Mouse (Mus musculus) megakaryocyte, embryonic 14.5 days (primary cell): ENCODE measurements around the gene Eif4e2. TPM values are rescaled to one million over a fixed set of nuclear protein-coding genes. Genes with fewer than 3 reads are reported as not detected.

Source experiments
- H3K27me3 ChIP-seq: replicated peaks from 2 replicates; pipeline ENCODE3; 2012; ENCODE audit warnings: inconsistent platforms
- H3K36me3 ChIP-seq: replicated peaks from 2 replicates; pipeline ENCODE3; 2012; ENCODE audit warnings: low read length, inconsistent platforms, mixed read lengths
- H3K4me1 ChIP-seq: 2 replicates; pipeline ENCODE4 v1.6.1; 2012; ENCODE audit warnings: inconsistent platforms
- H3K4me3 ChIP-seq: replicated peaks from 2 replicates; pipeline ENCODE3; 2012; ENCODE audit warnings: moderate library complexity, mild to moderate bottlenecking, inconsistent platforms
- H3K9me3 ChIP-seq: 2 replicates; pipeline ENCODE4 v1.6.1; 2012; ENCODE audit warnings: inconsistent platforms
- FLI1 ChIP-seq: IDR thresholded peaks from 2 replicates; pipeline ENCODE4 v1.6.1; 2012; ENCODE audit warnings: low read length, inconsistent platforms, mixed read lengths
- GATA1 ChIP-seq: IDR thresholded peaks from 3 replicates; pipeline ENCODE4 v1.6.1; 2012; ENCODE audit warnings: mixed read lengths, low read length, inconsistent platforms, borderline replicate concordance
- polyA plus RNA-seq: library from polyadenylated mRNA; stranded (reverse); fragments of >175 nt; gene quantifications from 2 replicates; pipeline ENCODE4 v1.2.3, GENCODE M21; 2012; ENCODE audit warnings: low replicate concordance; ENCODE audit not compliant: insufficient read depth

The Eif4e2 gene
- polyA plus RNA-seq, 1 experiment: 24.1 TPM

DNA sequence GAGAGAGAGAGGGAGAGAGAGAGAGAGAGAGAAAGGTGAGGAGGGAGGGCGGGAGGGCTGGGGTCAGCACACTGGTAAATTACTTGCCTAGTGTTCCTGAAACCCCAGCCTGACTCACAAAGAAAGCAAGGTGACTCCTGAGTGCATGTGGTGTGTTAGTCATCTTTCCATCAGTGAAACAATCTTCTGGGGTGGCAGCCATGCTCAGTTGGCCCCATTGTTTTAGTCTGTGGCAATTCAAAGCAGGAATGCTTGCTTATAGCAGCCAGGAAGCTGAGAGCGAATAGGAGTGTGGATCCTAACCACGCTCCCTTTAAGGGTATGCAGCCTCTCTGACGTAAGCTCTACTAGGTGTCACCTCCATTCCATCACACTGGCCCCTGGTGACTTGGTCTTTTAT, 41.5 kb downstream of the Eif4e2 start:
- TF ChIP-seq FLI1 (no peak), GATA1 (no peak)
- Histone ChIP-seq H3K36me3 (no peaks in the 10 kb centered on the region), H3K4me3 (no peak overlapping the region), H3K27me3 (peaks cover 60% of the 10 kb centered on the region), H3K4me1 (peaks cover 18% of the 10 kb centered on the region), H3K9me3 (peaks cover 7% of the 10 kb centered on the region)

DNA sequence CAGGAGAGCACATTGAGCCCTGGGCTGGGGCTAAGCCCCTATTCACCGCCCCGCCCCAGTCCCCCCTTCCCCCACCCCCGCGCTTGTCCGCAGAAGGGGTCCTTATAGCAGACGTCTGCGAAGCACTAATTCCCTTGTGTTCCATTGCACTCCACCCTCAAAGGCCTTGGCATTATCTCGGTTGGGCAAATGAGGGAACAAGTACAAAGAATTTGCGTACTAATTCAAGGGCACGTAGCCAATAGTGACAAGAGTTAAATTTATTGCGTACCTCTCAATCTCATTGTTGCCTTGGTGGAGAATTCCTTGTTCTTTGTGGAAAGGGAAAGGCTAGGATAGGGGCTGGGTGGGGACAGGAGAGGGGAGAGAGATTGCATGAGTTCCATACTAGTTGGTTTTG, 44.0 kb downstream of the Eif4e2 start:
- H3K27me3 ChIP-seq: peaks cover 71% of the 10 kb centered on the region

DNA sequence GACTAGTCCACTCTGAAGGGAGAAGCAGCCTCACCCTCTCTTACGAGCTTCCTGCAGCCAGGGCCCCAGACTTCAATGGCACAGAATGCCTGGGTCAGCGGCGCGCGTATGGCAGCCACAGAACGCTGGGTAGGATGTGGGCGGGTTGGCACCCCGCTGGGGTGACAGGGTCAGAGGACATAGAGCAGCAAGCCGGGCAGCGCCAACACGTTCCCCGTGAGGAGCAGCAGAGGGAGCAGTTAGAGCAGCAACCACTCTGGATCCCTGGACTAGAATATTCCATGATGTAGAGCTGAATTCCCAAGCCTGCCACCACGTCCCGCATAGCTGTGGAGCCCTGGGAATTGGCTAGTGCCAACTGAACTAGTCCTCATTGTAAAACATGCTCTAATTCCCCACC, 44.8 kb downstream of the Eif4e2 start:
- Histone ChIP-seq H3K36me3 (no peaks in the 10 kb centered on the region), H3K9me3 (peaks cover 18% of the 10 kb centered on the region), H3K4me1 (peaks cover 14% of the 10 kb centered on the region), H3K27me3 (peaks cover 73% of the 10 kb centered on the region), H3K4me3 (no peak overlapping the region)
- TF ChIP-seq GATA1 (no peak), FLI1 (no peak)

More for the DNA sequence above, 44.0 kb downstream of the Eif4e2 start:
- H3K36me3 ChIP-seq: no peaks in the 10 kb centered on the region
- H3K9me3 ChIP-seq: peaks cover 18% of the 10 kb centered on the region
- TF ChIP-seq GATA1 (no peak), FLI1 (no peak)
- H3K4me1 ChIP-seq: peaks cover 10% of the 10 kb centered on the region; the same call in 1 of the 2 replicates
- H3K4me3 ChIP-seq: no peak overlapping the region

DNA sequence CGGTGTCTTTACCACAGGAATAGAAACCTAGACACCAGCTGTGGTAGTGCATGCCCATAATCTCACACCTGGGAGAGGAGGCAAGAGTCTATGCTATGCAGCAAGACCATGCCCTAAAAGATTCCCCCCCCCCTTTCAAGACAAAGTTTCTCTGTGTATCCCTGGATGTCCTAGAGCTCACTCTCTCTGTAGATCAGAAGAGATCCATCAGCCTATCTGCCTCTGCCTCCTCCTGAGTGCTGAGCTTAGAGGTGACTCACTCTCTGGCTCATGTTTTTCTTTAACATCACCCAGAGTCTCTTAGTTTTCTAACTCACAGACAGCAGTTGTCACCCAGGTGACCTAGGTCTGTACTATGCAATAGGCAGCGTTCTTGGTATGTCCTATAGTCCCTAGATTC, 45.6 kb downstream of the Eif4e2 start:
- peaks cover 73% of the 10 kb centered on the region for H3K27me3 ChIP-seq
- H3K36me3 ChIP-seq: no peaks in the 10 kb centered on the region
- TF ChIP-seq GATA1 (no peak), FLI1 (no peak)
- peaks cover 22% of the 10 kb centered on the region for H3K4me1 ChIP-seq
- H3K4me3 ChIP-seq: no peak overlapping the region
- peaks cover 18% of the 10 kb centered on the region for H3K9me3 ChIP-seq

DNA sequence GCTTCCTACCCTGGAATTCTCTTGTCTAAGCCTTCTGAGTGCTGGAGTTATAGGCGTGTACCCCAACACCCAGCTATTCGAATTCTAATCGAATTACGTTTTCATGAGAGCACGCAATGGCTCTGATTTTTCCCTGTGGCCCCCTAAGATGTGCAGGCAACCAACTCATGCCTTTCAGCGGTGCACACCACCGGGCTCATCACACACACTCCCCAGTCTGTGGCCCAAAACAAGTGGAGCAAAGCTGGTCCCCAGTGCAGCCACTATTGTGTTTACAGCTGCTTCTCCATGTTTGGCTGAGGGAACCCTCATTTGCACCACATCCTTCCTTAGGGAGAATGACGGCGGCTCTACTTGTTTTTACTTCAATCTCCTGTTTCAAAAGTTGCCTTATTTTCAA, 49.5 kb downstream of the Eif4e2 start:
- no peak for TF ChIP-seq FLI1
- no peak for TF ChIP-seq GATA1
- peaks cover 86% of the 10 kb centered on the region for H3K27me3 ChIP-seq
- peak overlapping the region; percentile 59 for H3K4me3 ChIP-seq
- H3K36me3 ChIP-seq: no peaks in the 10 kb centered on the region
- H3K9me3 ChIP-seq: peaks cover 18% of the 10 kb centered on the region
- H3K4me1 ChIP-seq: peaks cover 41% of the 10 kb centered on the region

DNA sequence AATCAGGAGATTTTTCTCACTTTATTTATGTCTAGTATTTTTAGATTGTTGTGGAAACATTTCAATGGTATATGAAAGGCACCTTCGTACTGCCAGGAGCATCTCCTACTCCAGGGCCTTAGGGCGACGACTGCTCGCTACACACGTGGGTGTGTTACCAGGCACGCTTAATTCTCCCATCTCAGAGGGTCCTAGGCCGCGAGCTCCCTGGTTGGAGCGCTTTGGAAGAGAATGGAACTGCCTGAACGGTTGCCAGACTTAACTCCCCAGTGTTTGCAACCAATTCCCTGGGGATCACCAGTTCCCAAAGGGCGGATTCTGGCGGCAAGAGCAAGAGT, 50.1 kb downstream of the Eif4e2 start:
- no peak for TF ChIP-seq FLI1
- peak overlapping the region; percentile 89 for H3K4me3 ChIP-seq
- H3K36me3 ChIP-seq: no peaks in the 10 kb centered on the region
- peaks cover 38% of the 10 kb centered on the region for H3K4me1 ChIP-seq
- peaks cover 86% of the 10 kb centered on the region for H3K27me3 ChIP-seq
- H3K9me3 ChIP-seq: peaks cover 16% of the 10 kb centered on the region

DNA sequence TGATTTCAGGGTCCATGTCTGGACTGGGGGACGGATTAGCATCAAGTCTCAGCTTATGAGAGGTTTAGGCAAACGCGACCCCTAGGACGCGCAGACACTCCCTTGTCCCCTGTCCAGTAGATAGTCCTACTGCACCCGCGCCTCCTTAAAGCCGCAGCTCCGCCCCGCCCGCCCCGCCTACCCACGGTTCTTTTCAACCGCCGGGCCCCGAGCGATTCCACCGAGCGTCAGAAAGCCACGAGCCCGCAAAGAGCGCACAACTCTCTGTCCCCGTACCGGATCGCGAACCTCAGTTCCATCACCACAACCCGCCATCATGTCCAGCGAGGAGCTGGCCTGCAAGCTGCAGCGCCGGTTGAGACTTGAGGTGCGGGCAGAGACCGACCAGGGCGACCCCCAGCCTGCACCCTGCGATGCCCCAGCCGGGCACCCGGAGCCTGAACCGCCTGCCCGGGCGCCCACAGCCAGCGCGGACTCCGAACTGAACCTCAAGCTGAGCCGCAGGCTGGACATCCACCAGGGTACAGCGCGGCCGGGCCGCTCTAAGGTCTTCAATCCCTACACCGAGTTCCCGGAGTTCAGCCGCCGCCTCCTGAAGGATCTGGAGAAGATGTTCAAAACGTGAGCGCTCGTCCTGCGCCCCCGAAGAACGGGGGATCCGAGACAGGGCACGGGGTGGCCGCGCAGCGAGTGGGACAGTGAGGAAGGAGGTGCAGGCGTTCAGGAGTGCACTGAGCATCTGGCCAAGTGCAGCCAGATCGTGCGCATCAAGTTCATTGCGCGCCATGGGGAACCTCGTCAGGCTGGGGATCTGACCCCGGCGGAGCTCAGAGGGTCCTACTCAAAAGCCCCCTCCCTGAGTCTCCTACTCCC, 50.7 kb downstream of the Eif4e2 start, which contains the start of gene Efhd1:
Efhd1 (plus strand) TSS at position 230 of the 873 bp plus-strand sequence.
- peaks cover 85% of the 10 kb centered on the region for H3K27me3 ChIP-seq
- H3K9me3 ChIP-seq: peaks cover 11% of the 10 kb centered on the region
- H3K4me3 ChIP-seq: peak within 1 kb of the TSS; percentile 89
- H3K36me3 ChIP-seq: no peaks in the 10 kb centered on the region
- H3K4me1 ChIP-seq: peaks cover 38% of the 10 kb centered on the region
- TF ChIP-seq FLI1 (no peak), GATA1 (no peak)

DNA sequence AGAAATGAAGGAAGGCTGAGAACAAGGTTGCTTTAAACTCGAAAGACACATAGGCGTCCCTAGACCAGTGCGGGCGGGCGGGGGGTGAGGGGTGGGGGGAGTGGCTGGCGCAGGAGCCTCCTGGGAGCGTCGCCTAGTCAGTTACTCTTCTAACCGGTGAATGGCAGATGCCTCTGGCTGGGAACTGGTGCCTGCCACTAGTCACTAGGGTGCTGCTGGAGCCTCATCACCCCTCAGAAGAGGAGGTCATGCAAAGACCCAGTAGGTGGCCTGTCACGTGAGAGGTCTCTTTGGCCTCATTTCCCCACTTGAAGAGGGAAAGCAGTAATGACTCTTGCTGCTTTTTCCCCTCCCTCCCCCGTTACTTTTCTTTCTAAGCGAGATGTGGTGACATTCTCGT, 51.5 kb downstream of the Eif4e2 start:
- H3K4me3 ChIP-seq: peak overlapping the region; percentile 87
- H3K36me3 ChIP-seq: no peaks in the 10 kb centered on the region
- H3K9me3 ChIP-seq: peaks cover 11% of the 10 kb centered on the region
- H3K27me3 ChIP-seq: peaks cover 88% of the 10 kb centered on the region
- TF ChIP-seq FLI1 (no peak), GATA1 (no peak)
- H3K4me1 ChIP-seq: peaks cover 38% of the 10 kb centered on the region

DNA sequence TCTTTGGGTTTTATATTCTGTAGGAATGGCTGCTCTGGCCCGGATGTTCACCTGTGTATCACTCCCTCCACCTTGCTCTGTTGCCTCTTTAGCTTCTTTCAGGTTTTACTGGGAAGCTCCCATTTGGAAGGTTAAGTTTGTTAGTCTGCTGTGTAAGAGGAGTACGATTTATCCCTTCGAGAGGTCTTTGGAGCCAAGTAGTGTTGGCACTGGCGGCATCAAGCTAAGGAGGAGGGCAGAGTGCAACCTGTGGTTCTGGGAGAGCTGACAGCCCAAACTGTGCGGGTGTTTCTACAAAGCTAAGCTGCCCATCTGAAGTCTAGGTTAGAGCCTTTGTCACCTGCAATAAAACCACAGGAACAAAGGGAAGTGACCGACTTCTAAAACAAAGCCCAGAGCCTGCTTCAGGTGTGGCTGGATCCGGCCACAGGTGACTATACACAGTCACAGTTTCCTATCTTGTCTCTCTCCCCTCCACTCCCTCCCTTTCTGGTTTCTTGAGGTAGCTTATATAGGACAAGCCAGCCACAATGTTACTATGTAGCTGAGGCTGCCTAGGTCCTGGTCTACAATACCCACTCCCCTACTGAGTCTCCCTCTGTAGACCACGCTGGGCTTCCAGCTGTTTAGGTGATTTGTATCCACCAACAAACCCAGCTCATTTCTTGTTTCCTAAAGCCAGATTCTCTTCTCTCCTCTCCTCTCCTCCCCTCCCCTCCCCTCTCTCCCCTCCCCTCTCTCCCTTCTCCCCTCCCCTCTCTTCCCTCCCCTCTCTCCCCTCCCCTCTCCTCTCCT, 52.8 kb downstream of the Eif4e2 start:
- Histone ChIP-seq H3K4me3 (no peak overlapping the region), H3K36me3 (no peaks in the 10 kb centered on the region), H3K9me3 (peaks cover 9% of the 10 kb centered on the region), H3K27me3 (peaks cover 87% of the 10 kb centered on the region), H3K4me1 (peaks cover 41% of the 10 kb centered on the region)
- TF ChIP-seq GATA1 (no peak), FLI1 (no peak)

DNA sequence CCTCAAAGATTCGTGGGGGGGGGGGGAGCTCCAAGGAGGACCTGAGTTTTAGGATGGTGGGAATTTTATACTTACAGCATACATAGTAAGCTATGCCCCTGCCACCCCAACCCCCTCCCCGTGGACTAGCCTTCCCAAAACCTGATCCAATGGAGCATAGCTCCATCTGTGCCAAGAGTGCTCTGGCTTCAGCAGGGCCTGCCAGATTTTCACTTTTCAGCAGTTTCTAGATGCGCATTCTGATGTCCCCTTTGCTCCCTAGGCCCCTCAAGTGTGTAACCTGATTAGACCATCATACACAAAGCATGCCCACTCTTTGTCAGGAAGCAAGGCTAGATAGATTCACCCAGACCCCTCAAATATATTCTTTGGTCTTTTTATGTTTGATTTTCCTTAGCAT, 56.5 kb downstream of the Eif4e2 start:
- Histone ChIP-seq H3K4me1 (peaks cover 31% of the 10 kb centered on the region), H3K4me3 (no peak overlapping the region), H3K36me3 (no peaks in the 10 kb centered on the region), H3K27me3 (peaks cover 80% of the 10 kb centered on the region), H3K9me3 (no peaks in the 10 kb centered on the region)
- TF ChIP-seq GATA1 (no peak), FLI1 (no peak)
